Mouse (Mus musculus) spleen, adult 18-20 months (tissue): Measurements from ENCODE around the gene Scamp3.
"Not testable (repeated sequence)": the region's sequence is repeated elsewhere in the genome, so short reads cannot be mapped to it uniquely, and the experiment has no call there.

ENCODE experiments used
- DNase-seq, 2 experiments: peaks; one replicate each; pipeline ENCODE4 v3.0.0; 2022; ENCODE audit warnings: mixed read lengths in 2 of 2

Gene Scamp3

DNA sequence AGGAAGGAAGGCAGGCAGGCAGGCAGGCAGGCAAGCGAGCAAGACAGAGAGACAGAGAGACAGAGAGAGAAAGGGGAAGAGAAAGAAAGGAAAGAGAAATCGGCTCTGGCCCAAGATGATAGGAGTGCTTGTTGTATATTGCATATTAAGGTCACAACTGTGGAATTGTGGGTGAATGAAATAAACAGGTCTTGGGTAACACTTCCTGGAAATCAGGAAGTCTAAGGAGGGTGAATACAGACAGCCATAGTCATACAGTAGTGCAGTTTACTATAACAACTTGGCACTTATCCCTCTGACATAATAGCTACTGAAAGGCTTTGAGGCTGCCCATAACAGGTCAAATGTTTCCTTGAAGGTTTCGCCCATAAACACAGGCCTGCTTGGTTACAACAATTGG, 22.6 kb downstream of the Scamp3 start:
- no peak for DNase-seq

GRCm38 (mm10) chr3:89202253-89203141, 25.2 kb downstream of the Scamp3 start, which contains the start of gene Gba:
Gba (plus strand) TSS chr3:89202928.
- DNase-seq, result peak; percentile 67 to 81

DNA sequence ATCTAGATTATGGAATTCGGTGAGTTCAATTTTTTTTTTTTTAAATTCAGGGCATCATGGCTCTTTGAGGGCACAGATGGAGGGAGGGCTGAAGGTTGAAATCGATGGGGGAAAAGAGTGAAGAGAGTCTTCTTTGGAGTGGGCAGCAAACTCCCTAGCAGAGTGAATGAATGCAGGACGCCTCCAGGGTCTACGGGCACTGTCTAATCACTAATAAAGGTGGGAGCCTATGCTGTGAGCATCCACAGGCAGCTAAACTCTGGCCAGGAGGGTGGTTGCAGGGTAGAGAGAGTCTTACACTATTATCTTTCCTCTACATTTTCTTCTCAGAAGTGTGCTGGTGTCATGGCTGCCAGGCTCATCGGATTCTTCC, 25.9 kb downstream of the Scamp3 start:
- no peak for DNase-seq

GRCm38 (mm10) chr3:89206079-89206478, 28.8 kb downstream of the Scamp3 start:
- no peak for DNase-seq

GRCm38 (mm10) chr3:89206695-89207094, 29.4 kb downstream of the Scamp3 start:
- no peak for DNase-seq

DNA sequence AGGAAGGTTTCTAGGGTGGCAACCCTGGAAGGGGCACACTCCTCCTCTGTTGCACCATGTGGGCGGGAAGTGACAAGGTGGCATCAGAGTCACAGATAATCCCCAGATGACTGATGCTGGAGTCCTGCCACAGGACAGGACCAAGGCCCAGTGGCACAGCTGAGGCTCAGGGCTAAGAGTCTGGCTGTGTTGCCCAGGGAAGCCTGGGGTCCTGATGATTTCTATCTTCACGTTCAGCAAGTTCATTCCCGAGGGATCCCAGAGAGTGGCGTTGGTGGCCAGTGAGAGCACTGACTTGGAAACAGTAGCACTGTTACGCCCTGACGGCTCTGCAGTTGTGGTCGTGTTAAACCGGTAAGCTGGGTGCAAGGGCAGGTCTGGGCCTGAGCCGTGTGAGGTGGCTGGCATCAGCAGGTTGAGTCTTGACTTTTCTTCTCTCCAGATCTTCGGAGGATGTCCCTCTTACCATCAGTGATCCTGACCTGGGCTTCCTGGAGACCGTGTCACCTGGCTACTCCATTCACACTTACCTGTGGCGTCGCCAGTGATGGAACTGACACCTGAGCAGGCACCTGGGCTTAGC, 30.9 kb downstream of the Scamp3 start:
- no peak for DNase-seq

DNA sequence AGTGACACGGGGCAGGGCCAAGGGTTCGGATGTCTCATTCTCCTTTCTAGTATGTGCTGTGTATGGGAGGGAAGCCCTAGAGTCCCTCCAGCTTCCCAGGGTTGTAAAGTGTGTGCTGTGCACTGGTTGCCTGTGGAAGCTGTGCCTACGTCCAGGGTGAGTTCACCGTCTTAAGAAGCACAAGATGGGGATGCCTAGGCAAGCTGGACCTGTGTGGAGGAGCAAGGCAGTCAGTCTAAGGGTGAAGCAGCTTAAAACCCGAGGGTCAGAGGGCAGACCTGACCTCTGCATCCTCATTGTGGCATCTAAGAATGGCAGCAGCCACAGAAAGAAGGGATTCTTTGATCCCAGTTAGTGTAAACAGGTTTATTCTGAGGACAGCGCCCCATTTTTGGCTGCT, 31.5 kb downstream of the Scamp3 start:
- DNase-seq, result no peak

- no peak for DNase-seq
Observed at GRCm38 (mm10) chr3:89209731-89210130, 32.5 kb downstream of the Scamp3 start.

DNA sequence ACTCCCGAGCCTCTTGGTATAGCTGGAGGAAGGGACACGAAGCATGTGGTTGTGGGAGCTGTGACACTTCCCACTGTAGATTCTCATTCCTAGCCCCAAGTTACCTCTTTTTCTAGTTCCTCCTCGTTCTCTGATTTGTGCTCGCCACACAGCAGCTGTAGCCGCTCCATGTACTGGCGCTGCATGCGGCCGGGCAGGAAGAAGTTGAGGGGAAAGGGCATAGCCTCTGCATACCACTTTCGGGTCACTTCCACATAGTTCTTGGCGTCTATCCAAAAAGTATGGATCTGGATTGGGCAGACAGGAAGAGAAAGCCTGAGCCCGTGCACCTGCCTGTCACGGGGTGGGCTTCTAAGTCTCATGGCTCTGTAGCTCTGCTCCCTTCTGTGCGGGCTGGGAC, 32.9 kb downstream of the Scamp3 start:
- DNase-seq, result no peak

GRCm38 (mm10) chr3:89210731-89211130, 33.5 kb downstream of the Scamp3 start:
- DNase-seq, result no peak

GRCm38 (mm10) chr3:89213803-89214530, 36.7 kb downstream of the Scamp3 start:
- DNase-seq, result peak; percentile 82 to 89

- DNase-seq, result no peak
Observed at GRCm38 (mm10) chr3:89214681-89215411, 37.6 kb downstream of the Scamp3 start, which contains the start of gene Thbs3. Thbs3 (plus strand) TSS chr3:89215180.

DNA sequence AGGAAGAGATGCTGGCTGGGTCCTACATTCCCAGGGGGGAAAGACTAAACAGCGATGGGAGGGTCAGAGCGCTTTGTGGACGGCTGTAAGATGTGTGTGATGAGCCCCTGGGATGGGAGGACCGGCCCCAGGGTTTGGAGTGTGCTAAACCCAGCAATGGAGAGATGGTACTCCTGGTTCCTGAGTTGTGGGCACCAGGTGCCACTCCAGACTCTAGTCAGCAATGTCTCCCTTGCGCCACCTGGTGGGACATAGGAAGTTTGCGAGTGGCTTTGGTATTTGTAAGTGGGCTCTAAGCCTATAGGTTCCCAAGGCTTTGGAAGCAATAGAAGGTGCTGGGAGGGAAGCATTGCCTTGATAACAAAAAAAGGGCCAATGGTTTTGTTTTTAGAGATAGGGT, 38.6 kb downstream of the Scamp3 start:
- DNase-seq, result peak; percentile 66 to 82

GRCm38 (mm10) chr3:89216407-89216806, 39.1 kb downstream of the Scamp3 start:
- not testable (repeated sequence) for DNase-seq

GRCm38 (mm10) chr3:89218271-89218670, 41.0 kb downstream of the Scamp3 start:
- DNase-seq, result no peak

DNA sequence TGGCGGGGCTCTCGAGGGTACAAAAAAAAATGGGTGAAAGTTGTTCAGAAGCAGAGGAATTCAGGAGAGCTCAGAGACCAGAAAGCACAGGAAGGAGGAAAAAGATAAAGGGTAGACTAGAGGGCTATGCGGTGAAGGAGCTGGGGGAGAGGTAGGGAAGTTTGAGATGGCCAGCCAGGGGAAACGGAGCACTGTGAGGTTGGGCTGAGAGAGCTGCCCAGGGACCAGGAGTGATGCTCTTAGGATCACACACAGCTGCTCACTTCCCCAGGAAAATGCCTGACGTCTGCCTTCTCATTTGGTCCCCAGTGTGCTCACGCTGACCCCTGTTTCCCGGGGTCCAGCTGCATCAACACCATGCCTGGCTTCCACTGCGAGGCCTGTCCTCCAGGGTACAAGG, 42.3 kb downstream of the Scamp3 start:
- no peak for DNase-seq

DNA sequence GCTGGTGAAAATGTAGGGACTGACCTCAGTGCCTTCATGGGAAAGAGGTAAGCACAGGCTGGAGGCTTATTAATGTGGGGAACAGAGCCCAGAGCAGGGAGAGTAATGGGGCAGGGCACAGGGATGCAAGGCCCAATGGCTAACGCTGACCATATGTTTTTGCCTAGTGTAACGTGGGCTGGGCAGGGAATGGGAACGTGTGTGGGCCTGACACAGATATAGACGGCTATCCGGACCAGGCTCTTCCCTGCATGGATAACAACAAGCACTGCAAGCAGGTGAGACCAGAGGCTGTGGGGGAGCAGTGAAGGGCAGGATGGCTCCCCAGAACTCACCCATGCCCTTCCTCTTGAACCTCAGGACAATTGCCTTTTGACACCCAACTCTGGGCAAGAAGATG, 43.9 kb downstream of the Scamp3 start:
- no peak for DNase-seq

- DNase-seq, result no peak
Observed at GRCm38 (mm10) chr3:89224796-89225195, 47.5 kb downstream of the Scamp3 start.

- DNase-seq, result no peak
Observed at GRCm38 (mm10) chr3:89225321-89225815, 48.1 kb downstream of the Scamp3 start.

- DNase-seq, result no peak
Observed at GRCm38 (mm10) chr3:89225918-89226317, 48.6 kb downstream of the Scamp3 start.

DNA sequence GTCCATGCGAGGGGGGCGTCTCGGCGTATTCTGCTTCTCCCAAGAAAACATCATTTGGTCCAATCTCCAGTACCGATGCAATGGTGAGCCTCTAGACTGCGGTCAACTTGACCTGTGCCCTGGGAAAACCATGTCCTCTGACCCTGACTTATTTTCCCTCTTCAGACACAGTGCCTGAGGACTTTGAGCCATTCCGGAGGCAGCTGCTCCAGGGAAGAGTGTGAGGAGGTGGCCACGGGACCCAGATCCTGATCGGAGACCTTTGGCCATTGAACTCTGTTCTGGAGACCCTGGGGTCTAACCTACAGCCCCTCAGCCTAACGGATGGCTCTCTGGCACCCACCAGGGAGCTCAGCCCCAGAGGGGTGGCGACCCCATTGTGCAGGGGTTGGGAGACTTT, 49.1 kb downstream of the Scamp3 start:
- no peak for DNase-seq

DNA sequence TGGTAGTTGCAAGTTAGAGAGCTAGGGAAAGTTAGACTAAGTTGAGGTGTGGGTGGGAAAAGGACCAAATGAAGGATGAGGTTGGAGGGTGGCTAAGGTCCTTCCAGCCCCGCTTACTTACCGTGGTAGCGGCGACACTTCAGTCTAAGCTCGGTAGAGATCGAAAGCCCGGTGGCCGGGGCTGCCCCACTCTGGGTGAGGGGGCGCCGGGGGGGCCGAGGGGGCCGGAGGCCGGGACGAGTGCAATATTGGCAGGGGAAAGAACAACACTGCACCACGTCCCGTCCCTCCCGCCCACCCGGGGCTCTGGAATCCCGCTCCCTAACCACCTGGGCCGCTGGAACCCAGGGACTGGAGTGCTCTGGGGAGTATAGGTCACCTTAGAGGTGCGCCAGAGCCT, 49.6 kb downstream of the Scamp3 start, which contains the start of gene Mtx1:
Mtx1 (minus strand) TSS at position 189 of the 400 bp plus-strand sequence.
- DNase-seq, result no peak
